Mouse (Mus musculus) olfactory bulb, adult 2 months (tissue): ENCODE data around the gene Rab1a. TPM values are rescaled to one million over a fixed set of nuclear protein-coding genes. Genes with fewer than 3 reads are reported as not detected.
A peak's percentile ranks its signal among the peaks of the same experiment; 100 is the strongest.

Source experiments
- H3K27ac ChIP-seq: fragments of 200-500 bp; 2 replicates; pipeline ENCODE4 v1.5.1; 2012; ENCODE audit warnings: low read depth, low read length; ENCODE audit not compliant: insufficient read depth
- H3K4me1 ChIP-seq: fragments of 200-500 bp; 2 replicates; pipeline ENCODE4 v1.6.1; 2012; ENCODE audit warnings: low read length; ENCODE audit not compliant: control insufficient read depth, insufficient read depth
- H3K4me3 ChIP-seq: fragments of 200-500 bp; 2 replicates; pipeline ENCODE4 v1.5.1; 2012; ENCODE audit warnings: mild to moderate bottlenecking, low read depth, low read length, moderate library complexity; ENCODE audit not compliant: insufficient read depth
- CTCF ChIP-seq: fragments of 200-500 bp; IDR thresholded peaks from 2 replicates; pipeline ENCODE4 v1.5.1; 2012; ENCODE audit warnings: low read depth, mild to moderate bottlenecking, low read length, moderate library complexity; ENCODE audit not compliant: insufficient read depth
- POLR2A ChIP-seq: fragments of 200-500 bp; IDR thresholded peaks from 2 replicates; pipeline ENCODE4 v1.6.1; 2012; ENCODE audit warnings: mild to moderate bottlenecking, low read depth, low read length, moderate library complexity; ENCODE audit not compliant: insufficient read depth
- WGBS: fragments of 180-500 bp; shearing (Covaris S2); methylation state at CpG from one replicate; pipeline ENCODE4 v1.1.7; 2018; 5-methylcytosine and 5-hydroxymethylcytosine counted together
- polyA plus RNA-seq: library from polyadenylated mRNA; stranded (reverse); fragments of >200 nt; gene quantifications from 2 replicates; pipeline ENCODE4 v1.2.4, GENCODE M21; 2012; ENCODE audit warnings: low replicate concordance; ENCODE audit not compliant: missing spikeins, insufficient read depth, insufficient read length

The Rab1a gene
- polyA plus RNA-seq, 1 experiment, result not detected

DNA sequence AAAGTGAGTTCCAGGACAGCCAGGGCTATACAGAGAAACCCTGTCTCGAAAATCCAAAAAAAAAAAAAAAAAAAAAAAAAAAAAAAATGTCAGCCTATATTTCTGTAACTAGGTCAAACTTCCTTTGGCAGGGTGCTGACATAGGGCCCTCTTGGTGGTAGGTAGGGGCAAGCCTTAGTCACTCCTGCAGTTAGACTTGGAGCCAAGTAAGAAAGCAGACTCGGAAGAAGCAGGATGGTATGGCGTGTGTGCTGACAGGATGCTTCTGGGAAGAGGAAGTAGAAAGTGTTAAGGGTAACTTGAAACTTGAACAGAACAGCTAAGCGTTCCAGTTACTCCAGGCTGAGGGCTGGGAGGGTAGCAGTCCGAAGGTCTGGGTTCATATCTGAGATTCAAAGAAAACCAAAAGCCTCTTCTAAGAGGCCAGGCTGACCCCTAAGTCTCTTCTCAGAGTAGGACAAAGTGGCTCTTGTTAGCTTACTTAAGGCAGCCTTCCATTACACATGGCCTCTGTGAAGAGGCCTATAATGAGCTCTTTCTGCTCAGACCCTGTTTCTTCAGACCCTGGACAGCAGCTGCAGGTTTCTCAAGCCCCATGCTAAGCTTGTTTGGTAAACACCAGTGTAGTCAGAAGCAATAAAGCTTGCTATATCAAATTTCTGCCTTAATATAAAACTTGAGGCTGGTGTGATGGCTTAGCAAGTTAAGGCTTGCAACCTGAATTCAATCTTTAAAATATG is 31.0 kb downstream of the Rab1a start:
- Histone ChIP-seq H3K27ac (peak overlapping the region; percentile 4; the same call in 1 of the 2 replicates), H3K4me1 (peaks cover 2% of the 10 kb centered on the region; the same call in 1 of the 2 replicates), H3K4me3 (no peak overlapping the region)
- WGBS, result 60% methylated on average over 5 of the region's 5 CpGs
- TF ChIP-seq POLR2A (no peak), CTCF (no peak)

DNA sequence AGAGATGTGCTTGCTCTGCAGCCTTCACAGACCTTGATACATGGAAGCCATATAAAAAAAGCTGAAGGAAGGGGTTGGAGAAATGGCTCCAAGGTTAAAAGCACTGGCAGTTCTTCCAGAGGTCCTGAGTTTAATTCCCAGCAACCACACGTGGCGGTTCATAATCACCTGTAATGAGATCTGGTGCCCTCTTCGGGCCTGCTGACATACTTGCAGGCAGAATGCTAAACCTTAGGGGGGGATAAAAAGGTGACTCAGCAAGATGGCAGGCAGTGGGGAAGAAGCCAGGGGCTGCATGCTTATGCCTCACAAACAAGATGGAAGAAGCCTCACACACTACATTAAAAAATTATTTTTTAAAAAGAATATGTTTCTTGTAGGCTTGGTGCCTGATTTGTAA is 33.0 kb downstream of the Rab1a start:
- Histone ChIP-seq H3K27ac (no peak overlapping the region), H3K4me1 (no peaks in the 10 kb centered on the region; the same call in 1 of the 2 replicates), H3K4me3 (no peak overlapping the region)
- WGBS, result 71% methylated on average over 3 of the region's 3 CpGs
- TF ChIP-seq POLR2A (no peak), CTCF (no peak)

DNA sequence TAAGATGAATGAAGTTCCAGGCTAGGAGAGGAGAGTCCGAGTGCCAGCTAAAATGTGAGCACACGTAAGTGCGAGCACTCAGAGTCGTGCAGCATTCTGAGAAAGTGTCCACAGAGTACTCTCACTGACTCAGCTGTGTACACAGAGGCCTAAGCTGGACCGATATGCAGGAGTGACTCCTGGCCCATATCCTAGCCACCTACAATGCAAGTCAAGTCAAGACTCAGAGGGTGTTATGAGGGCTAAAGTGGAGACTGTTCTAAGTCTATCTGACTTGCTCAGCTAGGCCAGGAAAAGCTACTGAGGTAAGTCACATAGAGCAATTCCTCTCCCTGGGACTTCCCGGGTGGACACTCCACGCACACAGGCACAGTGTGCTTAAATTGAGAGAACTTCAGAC is 35.8 kb downstream of the Rab1a start:
- WGBS, result 90% methylated on average over 7 of the region's 7 CpGs
- Histone ChIP-seq H3K4me3 (no peak overlapping the region), H3K27ac (no peak overlapping the region), H3K4me1 (no peaks in the 10 kb centered on the region)
- TF ChIP-seq POLR2A (no peak), CTCF (no peak)

DNA sequence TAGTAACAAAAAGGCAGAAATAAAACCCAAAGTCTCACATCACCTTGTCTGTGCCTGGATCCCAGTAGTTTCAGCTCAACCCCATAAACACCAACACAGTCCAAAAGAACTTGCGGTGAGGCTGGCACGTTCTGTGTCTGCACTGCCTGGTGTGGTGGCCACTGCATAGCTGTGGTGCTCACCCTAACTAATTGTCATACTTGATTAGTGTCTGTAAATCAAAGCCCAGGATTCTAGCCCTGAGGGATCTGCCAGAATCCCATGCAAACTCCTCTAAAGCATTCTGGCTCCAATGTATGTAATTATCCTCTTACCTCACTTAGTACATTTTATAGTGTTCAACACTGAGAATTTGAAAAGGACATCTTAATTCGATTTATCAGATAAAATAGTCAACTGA is 36.7 kb downstream of the Rab1a start:
- peaks cover under 1% of the 10 kb centered on the region for H3K4me1 ChIP-seq
- WGBS, result 90% methylated on average over 3 of the region's 3 CpGs
- no peak overlapping the region for H3K4me3 ChIP-seq
- H3K27ac ChIP-seq, result no peak overlapping the region
- TF ChIP-seq CTCF, result no peak
- no peak for TF ChIP-seq POLR2A

DNA sequence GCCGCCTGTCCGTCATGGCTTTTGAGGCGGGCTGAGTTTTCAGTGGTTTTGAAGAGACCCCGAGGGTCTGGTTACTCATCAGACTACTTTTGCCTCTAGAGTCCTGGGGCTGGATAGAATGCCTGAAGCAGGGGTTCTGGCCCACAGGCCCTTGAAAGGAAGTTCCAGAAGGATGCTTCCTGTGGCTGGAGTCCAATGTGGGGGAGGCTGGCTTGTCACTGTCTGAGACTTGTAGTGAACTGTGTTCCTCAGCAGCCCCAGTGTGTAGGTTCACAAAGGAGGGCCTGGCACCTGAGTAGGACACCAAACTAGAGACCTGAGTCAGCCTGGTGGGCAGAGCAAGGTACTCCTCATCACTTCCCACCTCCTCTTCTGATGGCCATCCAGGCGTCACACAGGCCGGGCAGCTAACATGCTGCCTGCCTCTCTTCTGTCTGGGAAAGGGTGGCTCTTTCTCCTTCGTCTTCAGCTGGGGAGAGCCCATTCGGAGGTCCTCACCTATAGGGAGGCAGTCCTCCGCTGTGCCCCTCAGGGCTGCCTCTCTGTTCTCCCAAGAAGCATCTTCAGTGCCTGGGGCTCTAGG is 38.1 kb downstream of the Rab1a start:
- no peak for TF ChIP-seq POLR2A
- TF ChIP-seq CTCF, result no peak
- Histone ChIP-seq H3K4me1 (peaks cover 4% of the 10 kb centered on the region), H3K4me3 (no peak overlapping the region), H3K27ac (no peak overlapping the region)
- WGBS, result 90% methylated on average over 9 of the region's 9 CpGs

DNA sequence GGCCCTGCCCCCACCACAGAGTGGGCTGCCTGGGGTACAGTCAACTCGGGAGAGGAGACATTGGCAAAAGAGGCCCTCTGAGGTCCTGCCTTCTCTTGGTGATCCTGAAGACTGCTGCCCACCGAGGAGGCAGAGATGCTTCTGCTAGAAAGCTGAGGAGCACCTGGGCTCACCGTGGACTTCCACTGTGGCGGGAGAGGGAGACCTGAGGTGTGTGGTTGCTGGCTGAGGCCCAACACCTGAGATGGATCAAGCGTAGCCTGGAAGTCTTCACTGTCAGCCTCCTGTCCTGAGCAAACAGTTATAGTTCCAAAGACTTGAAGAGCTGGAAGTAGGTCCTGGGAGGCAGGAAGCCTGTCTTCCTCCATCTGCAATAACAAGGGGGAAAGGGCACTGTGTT is 39.1 kb downstream of the Rab1a start:
- Histone ChIP-seq H3K27ac (no peak overlapping the region), H3K4me3 (no peak overlapping the region), H3K4me1 (peaks cover 11% of the 10 kb centered on the region)
- TF ChIP-seq CTCF, result no peak
- TF ChIP-seq POLR2A, result no peak
- 80% methylated on average over 5 of the region's 5 CpGs for WGBS

DNA sequence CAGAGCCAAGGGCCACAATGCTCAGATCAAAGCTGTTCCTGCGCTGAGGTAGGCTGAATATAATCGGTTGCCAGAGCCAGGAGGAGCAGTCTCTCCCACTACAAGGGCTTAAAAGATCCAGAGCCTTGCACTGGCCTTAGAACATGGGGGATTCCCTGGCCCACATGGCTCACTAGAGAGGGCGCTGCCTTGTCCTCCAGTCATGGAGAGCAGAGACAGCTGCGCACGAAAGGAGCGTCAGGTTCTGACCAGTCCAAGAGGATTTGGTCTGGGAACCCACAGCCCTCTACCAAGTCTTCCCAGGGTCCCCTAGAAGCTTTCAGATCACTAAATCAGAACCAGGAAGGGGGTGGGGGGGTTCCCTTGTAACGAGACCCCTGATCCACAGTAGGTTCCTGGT is 40.1 kb downstream of the Rab1a start:
- Histone ChIP-seq H3K27ac (no peak overlapping the region), H3K4me3 (no peak overlapping the region), H3K4me1 (peaks cover 15% of the 10 kb centered on the region)
- WGBS, result 93% methylated on average over 7 of the region's 7 CpGs
- no peak for TF ChIP-seq CTCF

DNA sequence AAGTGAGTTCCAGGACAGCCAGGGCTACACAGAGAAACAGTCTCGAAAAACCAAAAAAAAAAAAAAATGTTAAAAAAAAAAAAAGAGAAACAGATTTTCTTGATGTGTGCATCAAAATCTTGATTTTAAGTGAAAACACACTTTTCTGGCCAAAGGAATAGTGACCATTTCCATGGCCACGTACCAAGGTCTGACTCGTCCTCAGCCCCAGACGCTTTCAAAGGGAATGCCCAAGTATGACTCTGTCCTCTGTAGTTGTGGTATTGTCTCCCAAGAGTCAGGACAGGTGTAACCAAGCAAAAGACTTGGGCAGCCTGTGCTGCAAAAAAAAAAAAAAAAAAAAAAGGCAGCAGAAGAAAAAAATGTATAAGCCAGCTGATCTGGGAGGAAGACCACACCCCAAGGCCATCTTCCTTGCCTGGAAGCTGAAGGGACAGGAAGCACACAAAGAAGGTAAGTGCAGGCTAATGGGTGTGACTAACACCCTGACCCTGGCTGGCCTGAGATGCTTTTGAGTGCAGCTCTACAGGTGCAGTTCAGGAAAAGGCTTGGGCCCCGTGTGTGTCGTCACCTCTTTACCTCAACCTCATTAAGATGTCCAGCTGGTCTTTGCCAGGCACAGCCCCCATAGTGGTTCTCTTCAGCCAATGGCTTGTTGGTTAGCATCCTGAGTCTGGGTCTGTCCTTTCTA is 41.3 kb downstream of the Rab1a start:
- H3K4me3 ChIP-seq, result no peak overlapping the region
- H3K27ac ChIP-seq, result no peak overlapping the region
- TF ChIP-seq POLR2A, result no peak
- no peak for TF ChIP-seq CTCF
- WGBS, result 88% methylated on average over 6 of the region's 6 CpGs
- peaks cover 20% of the 10 kb centered on the region for H3K4me1 ChIP-seq

DNA sequence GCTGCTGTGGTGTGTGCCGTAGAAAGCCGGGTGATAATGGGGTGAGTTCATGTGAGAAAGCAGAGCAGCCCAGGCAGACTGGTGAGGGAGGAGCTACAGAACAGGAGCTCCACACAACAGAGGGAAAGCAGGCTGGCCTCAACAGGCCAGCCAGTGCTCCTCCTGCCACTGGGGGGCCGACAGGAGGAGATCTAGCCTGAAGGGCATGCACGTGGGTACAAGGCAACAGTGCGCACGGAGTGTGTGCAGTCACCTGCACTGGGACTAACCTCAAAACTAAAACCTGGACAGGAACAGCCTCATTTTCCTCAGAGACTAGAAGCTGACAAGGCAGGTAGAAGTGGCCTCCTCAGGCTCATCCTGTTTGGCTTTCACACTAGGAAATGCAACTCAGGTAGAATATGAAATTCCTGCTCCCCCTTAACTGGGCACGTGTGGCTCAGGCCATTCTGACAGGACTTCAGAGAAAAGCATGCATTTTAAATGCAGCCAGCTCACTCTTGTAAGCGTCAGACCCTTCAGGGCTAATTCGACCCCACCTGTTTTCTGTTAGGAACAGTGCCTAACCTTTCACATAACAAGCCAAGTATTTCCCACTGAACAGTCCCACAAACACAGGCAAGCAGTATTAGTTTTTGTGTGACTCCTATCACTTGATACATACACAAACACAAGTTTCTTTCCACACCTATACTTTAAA is 42.1 kb downstream of the Rab1a start:
- no peak overlapping the region for H3K4me3 ChIP-seq
- TF ChIP-seq CTCF (no peak), POLR2A (no peak)
- H3K27ac ChIP-seq, result no peak overlapping the region
- H3K4me1 ChIP-seq, result peaks cover 20% of the 10 kb centered on the region
- 50% methylated on average over 9 of the region's 9 CpGs for WGBS
